Mouse (Mus musculus): ENCODE measurements at regions not wholly inside any gene's neighbourhood (a gene's known extent, or its start where the extent isn't known, plus 50 kb on each side); places are given as distances from the start of the nearest gene placed in this dataset.

DNA sequence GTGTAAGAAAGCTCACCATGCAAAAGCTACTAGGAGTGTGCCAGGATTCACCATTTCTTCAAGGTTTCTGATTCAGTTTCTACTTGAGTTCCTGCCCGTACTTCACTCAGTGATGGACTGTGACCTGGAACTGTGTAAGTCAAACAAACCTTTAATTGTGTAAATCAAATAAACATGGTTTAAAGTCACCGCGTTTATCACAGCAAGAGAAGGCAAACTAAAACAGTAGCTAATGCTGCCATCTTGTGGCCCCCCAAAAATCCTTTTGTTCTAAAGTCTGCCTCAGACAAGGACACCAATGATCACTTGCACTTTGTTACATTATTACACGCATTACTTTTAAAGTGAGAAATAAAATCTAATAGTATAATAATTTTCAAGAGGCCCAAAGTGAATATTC, 63.6 kb upstream of the Dcx start:
- WGBS (ENCODE audit: insufficient replicate concordance), result 25% methylated on average over 4 of the region's 4 CpGs
- Histone ChIP-seq H3K27ac (ENCODE audit: low read depth, low read length) (no peak overlapping the region), H3K27me3 (ENCODE audit: control insufficient read depth, insufficient read depth, low read length) (no peaks in the 10 kb centered on the region), H3K4me1 (ENCODE audit: control insufficient read depth, insufficient read depth, low read length) (no peaks in the 10 kb centered on the region), H3K36me3 (ENCODE audit: control insufficient read depth, insufficient read depth, low read length) (no peaks in the 10 kb centered on the region), H3K4me2 (peak overlapping the region; percentile 38), H3K9me3 (replicated peaks; ENCODE audit: control insufficient read depth, low read length) (no peaks in the 10 kb centered on the region), H3K4me3 (ENCODE audit: low read depth, low read length) (no peak overlapping the region), H3K9ac (ENCODE audit: low read depth, low read length) (no peak overlapping the region)
- ATAC-seq (replicated peaks; ENCODE audit: insufficient number of reproducible peaks, low FRiP score, low TSS enrichment), result no peak

Measured in heart, embryonic 11.5 days (tissue).